Mouse (Mus musculus): Measurements from ENCODE around the gene Tmem201. TPM values are rescaled to one million over a fixed set of nuclear protein-coding genes. Genes with fewer than 3 reads are reported as not detected.

The Tmem201 gene
- polyA plus RNA-seq, 1 experiment from 2014 or later = 38.4 TPM

GRCm38 (mm10) chr4:149697506-149698196 is 40.2 kb downstream of the Tmem201 start:
- WGBS = 20% methylated on average over 15 of the region's 15 CpGs
- Histone ChIP-seq H3K4me1 (replicated peaks) (peaks cover 19% of the 10 kb centered on the region), H3K9ac (replicated peaks) (peak overlapping the region; percentile 63), H3K4me2 (peak overlapping the region; percentile 79), H3K9me3 (no peaks in the 10 kb centered on the region), H3K27ac (no peak overlapping the region), H3K36me3 (no peaks in the 10 kb centered on the region), H3K4me3 (replicated peaks) (peak overlapping the region; percentile 52), H3K27me3 (peaks cover 43% of the 10 kb centered on the region)
- ATAC-seq (ENCODE audit: insufficient number of reproducible peaks, insufficient read depth, low FRiP score, low TSS enrichment, low read depth) = no peak

DNA sequence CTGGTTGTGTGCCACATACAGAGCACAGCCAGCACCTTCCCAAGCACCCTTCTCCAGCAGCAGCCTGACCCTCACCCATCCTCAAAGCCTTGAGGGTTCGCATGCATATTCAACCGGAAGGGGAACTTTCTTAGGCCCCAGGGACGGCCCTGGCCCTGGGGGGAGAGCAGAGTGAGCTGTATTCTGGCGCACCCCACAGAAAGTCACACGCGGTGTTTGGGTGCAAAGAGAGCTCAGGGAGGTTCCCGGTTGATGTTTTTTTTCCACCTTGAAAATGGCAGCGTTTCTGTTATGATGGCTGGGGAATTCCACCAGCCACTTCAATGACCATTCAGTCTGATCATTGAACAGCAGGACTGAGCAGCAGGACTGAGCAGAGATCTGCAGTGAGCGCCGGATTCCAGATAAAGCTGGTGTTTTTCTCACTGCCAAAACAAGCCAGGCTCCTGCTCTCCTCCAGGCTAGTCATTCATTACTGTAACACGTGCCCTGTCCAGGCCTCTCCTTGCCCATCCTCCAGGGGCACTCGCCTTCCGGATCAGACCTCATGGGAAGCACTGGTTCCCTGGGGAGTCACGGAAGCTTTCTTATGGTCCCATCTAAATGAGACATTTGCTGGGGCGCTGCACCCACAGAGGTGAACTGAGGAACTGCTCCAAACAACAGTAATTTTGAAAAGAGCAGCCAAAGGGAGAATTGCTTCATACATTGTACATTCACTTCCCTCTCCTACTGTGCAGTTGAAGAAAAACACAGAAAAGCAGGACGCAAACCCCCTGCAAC is 41.5 kb downstream of the Tmem201 start:
- no peak for ATAC-seq (ENCODE audit: insufficient number of reproducible peaks, insufficient read depth, low FRiP score, low TSS enrichment, low read depth)
- no peak overlapping the region for H3K27ac ChIP-seq
- H3K9ac ChIP-seq (replicated peaks) = no peak overlapping the region
- peaks cover 25% of the 10 kb centered on the region for H3K4me1 ChIP-seq (replicated peaks)
- 33% methylated on average over 16 of the region's 16 CpGs for WGBS
- H3K27me3 ChIP-seq = peaks cover 48% of the 10 kb centered on the region
- no peak overlapping the region for H3K4me3 ChIP-seq (replicated peaks)
- H3K4me2 ChIP-seq = peak overlapping the region; percentile 13; the same call in 1 of the 2 replicates
- no peaks in the 10 kb centered on the region for H3K36me3 ChIP-seq
- no peaks in the 10 kb centered on the region for H3K9me3 ChIP-seq

DNA sequence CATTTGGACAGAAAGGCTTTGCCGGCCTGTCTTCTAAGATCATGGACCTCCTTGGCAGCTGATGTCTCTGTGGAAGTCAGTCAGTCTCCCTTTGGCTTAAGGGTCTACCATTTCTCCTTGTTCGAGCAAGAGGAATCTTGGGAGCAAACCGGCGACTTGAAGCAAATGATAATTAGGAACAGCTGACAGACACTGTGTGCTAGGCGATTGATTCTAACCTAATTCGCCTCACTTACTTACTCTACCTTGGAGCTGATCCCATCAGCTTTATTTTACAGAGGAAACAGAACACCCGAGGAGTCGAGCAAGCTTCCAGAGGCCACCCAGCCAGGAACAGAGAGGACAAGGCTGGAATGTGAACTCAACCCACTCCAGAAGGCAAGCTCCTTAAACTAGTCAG is 46.5 kb downstream of the Tmem201 start:
- no peak for ATAC-seq (ENCODE audit: insufficient number of reproducible peaks, insufficient read depth, low FRiP score, low TSS enrichment, low read depth)
- no peak overlapping the region for H3K9ac ChIP-seq (replicated peaks)
- peaks cover 16% of the 10 kb centered on the region for H3K4me1 ChIP-seq (replicated peaks)
- H3K4me2 ChIP-seq = no peak overlapping the region
- no peak overlapping the region for H3K27ac ChIP-seq
- H3K27me3 ChIP-seq = peaks cover 9% of the 10 kb centered on the region; the same call in 1 of the 2 replicates
- no peak overlapping the region for H3K4me3 ChIP-seq (replicated peaks)
- H3K36me3 ChIP-seq = no peaks in the 10 kb centered on the region
- no peaks in the 10 kb centered on the region for H3K9me3 ChIP-seq
- WGBS = 26% methylated on average over 8 of the region's 8 CpGs

DNA sequence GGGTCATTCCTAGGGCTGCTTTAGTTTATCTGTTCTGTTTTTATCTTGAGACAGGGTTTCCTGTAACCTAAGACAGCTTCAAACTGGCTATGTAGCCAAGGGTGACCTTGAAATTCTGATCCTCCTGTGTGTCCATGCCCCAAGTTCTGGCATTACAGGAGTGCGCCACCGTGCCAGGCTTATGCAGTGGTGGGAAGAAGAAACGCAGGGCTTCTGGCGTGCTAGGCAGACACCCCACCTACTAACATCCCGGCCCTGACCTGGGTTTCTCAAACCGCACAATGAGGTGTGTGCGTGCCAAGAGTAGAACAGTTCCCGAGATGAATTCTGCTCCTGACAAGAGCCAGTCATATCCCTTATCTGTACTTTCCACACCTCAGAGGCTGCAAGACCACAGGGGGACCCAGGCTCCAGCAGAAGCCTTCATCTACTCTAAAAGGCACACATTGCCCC is 47.0 kb downstream of the Tmem201 start:
- ATAC-seq (ENCODE audit: insufficient number of reproducible peaks, insufficient read depth, low FRiP score, low TSS enrichment, low read depth) = no peak
- 90% methylated on average over 8 of the region's 8 CpGs for WGBS

DNA sequence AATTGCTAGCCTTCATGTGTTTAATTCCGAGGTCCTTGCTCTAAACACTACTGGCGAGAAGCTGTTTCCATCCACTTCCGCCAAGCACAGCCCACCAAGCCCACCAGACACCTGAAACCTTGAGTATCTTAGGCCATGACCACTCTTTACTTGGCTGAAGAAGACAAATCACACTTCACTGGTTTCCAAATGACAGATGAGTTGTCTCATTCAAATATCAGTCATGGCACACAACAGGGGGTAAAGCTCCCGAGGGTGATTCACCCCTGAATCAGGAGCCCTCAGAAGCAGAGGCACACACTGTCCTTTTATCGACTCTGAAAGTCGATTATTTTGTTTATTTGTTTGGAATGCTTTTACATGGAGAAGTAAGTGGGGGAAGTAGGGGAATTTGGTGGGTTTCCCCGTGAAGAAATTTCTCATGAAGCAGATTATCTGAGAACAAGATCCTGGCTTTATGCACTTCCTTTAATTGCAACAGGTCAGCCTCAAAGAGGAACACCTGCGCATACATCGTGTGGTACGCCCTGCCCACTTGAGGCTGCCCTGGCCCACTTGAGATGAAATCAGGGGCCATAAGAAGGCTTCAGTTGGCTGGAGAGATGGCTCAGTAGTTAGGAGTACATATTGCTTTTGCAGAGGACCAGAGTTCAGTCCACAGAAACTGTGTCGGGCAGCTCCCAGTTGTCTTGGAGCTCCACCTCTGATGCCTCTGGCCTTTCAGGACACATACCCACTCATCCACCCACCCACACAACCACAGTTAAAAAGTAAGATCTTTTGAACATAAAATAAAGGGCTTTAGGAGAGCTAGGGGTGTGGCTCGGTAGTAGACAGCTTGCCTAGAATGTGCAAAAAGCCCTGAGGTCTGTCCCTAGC is 47.8 kb downstream of the Tmem201 start:
- WGBS = 84% methylated on average over 12 of the region's 12 CpGs
- Histone ChIP-seq H3K4me1 (replicated peaks) (peaks cover 16% of the 10 kb centered on the region), H3K4me3 (replicated peaks) (no peak overlapping the region), H3K27me3 (0 out of 2 replicates have a peak, but pooled peaks cover 5% of the 10 kb centered on the region), H3K27ac (no peak overlapping the region), H3K4me2 (no peak overlapping the region), H3K36me3 (no peaks in the 10 kb centered on the region), H3K9ac (replicated peaks) (no peak overlapping the region), H3K9me3 (no peaks in the 10 kb centered on the region)
- no peak for ATAC-seq (ENCODE audit: insufficient number of reproducible peaks, insufficient read depth, low FRiP score, low TSS enrichment, low read depth)

More for the DNA sequence above, 47.0 kb downstream of the Tmem201 start:
- peaks cover 13% of the 10 kb centered on the region for H3K4me1 ChIP-seq (replicated peaks)
- no peaks in the 10 kb centered on the region for H3K36me3 ChIP-seq
- no peaks in the 10 kb centered on the region for H3K9me3 ChIP-seq
- H3K4me2 ChIP-seq = no peak overlapping the region
- H3K27ac ChIP-seq = no peak overlapping the region
- H3K4me3 ChIP-seq (replicated peaks) = no peak overlapping the region
- peaks cover 5% of the 10 kb centered on the region; the same call in 1 of the 2 replicates for H3K27me3 ChIP-seq
- no peak overlapping the region for H3K9ac ChIP-seq (replicated peaks)

DNA sequence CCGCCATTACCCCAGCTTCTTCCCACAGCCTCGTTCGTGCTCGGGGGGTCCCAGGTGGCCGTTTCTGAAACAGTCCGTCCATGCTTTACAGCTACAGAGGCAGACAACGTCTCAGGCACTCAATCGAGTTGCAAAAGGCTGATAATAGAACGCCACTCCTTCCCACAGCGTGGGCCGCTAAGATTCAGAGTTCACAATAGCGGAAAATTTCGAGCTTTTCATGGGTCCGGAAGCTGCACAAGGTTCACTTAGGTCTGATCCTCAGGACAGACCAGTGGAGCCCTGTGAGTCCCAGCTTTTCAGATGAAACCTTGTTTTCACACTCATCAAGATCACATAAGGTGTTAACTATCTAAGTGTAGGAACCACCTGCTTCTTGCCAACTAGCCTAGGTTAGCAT is 49.0 kb downstream of the Tmem201 start:
- no peaks in the 10 kb centered on the region for H3K36me3 ChIP-seq
- no peak overlapping the region for H3K4me3 ChIP-seq (replicated peaks)
- no peak overlapping the region for H3K27ac ChIP-seq
- peaks cover 22% of the 10 kb centered on the region for H3K4me1 ChIP-seq (replicated peaks)
- 0 out of 2 replicates have a peak, but pooled peaks cover 5% of the 10 kb centered on the region for H3K27me3 ChIP-seq
- H3K9ac ChIP-seq (replicated peaks) = no peak overlapping the region
- 85% methylated on average over 14 of the region's 14 CpGs for WGBS
- ATAC-seq (ENCODE audit: insufficient number of reproducible peaks, insufficient read depth, low FRiP score, low TSS enrichment, low read depth) = no peak
- H3K9me3 ChIP-seq = no peaks in the 10 kb centered on the region
- no peak overlapping the region for H3K4me2 ChIP-seq

DNA sequence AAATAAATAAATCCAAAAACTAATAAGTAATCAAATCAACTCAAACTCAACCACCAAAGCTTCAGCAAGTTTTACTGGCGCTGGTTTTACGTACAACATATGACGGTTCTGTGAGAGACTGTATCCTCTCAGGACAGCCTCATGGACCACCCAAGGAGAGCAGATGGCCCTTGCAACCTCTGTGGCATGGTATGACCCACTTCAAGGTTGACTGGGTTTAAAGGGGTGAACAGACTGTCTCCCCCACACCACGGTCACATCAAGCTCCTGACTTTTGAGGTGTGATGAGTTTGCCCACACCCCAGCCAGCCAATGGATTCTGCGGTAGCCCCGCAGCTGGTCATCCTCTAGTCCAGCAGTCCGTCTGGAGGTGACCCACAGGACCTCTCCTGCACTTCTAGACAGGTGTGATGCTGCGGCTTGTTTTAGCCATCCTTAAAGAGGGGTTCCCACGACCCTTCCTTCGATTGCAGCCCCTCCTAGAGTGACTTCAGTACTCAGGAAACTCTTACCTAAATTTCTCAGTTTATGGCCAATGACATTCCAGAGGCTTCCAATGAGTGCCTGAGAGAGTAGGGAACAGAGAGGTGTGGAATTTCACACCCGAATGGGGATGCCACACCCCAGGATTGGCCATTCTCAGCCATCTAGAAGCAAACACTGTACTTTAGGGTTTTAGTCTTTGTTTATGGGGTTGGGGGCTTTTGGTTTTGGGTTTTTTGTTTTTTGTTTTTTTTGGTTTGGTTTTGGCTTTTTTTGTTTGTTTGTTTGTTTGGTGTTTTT is 52.8 kb downstream of the Tmem201 start:
- ATAC-seq (ENCODE audit: insufficient number of reproducible peaks, insufficient read depth, low FRiP score, low TSS enrichment, low read depth) = no peak; the same call in 1 of the 2 replicates
- Histone ChIP-seq H3K27ac (no peak overlapping the region; the same call in 1 of the 2 replicates), H3K4me1 (replicated peaks) (peaks cover 14% of the 10 kb centered on the region), H3K4me3 (replicated peaks) (no peak overlapping the region), H3K36me3 (no peaks in the 10 kb centered on the region), H3K9me3 (no peaks in the 10 kb centered on the region), H3K4me2 (no peak overlapping the region), H3K9ac (replicated peaks) (no peak overlapping the region), H3K27me3 (no peaks in the 10 kb centered on the region)
- WGBS = 44% methylated on average over 11 of the region's 11 CpGs

DNA sequence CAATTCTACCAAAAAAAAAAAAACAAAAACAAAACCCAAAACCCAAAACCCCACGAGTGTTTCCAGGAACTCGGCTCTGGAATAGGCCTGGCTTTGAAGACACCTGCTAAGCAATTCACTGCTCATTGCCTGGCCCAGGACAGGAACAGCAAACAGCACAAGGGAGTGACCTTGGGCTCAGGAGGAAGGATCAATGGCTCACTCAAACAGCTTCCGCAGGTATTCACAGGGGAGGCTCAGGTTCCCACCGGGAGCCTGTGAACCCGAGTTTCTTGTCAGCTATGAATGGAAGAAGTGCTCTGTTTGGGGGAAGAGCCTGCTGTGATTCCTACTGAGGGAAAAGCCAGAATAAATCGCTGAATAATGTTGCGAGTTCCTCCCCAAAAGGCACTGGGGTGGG is 54.0 kb downstream of the Tmem201 start:
- Histone ChIP-seq H3K9me3 (no peaks in the 10 kb centered on the region), H3K27me3 (no peaks in the 10 kb centered on the region), H3K9ac (replicated peaks) (no peak overlapping the region), H3K4me2 (no peak overlapping the region), H3K4me3 (replicated peaks) (no peak overlapping the region), H3K36me3 (no peaks in the 10 kb centered on the region), H3K27ac (no peak overlapping the region), H3K4me1 (replicated peaks) (peaks cover 14% of the 10 kb centered on the region)
- ATAC-seq (ENCODE audit: insufficient number of reproducible peaks, insufficient read depth, low FRiP score, low TSS enrichment, low read depth) = no peak
- WGBS = 9% methylated on average over 7 of the region's 7 CpGs

- H3K4me1 ChIP-seq (replicated peaks) = peaks cover 9% of the 10 kb centered on the region; the same call in 1 of the 2 replicates
- H3K4me3 ChIP-seq (replicated peaks) = no peak overlapping the region
- H3K27ac ChIP-seq = no peak overlapping the region
- H3K9me3 ChIP-seq = no peaks in the 10 kb centered on the region
- no peaks in the 10 kb centered on the region for H3K36me3 ChIP-seq
- H3K4me2 ChIP-seq = no peak overlapping the region
- no peak for ATAC-seq (ENCODE audit: insufficient number of reproducible peaks, insufficient read depth, low FRiP score, low TSS enrichment, low read depth)
- no peak overlapping the region for H3K9ac ChIP-seq (replicated peaks)
- peaks cover 24% of the 10 kb centered on the region for H3K27me3 ChIP-seq
- 71% methylated on average over 11 of the region's 11 CpGs for WGBS
Measured at GRCm38 (mm10) chr4:149679056-149679770, 58.6 kb downstream of the Tmem201 start.

DNA sequence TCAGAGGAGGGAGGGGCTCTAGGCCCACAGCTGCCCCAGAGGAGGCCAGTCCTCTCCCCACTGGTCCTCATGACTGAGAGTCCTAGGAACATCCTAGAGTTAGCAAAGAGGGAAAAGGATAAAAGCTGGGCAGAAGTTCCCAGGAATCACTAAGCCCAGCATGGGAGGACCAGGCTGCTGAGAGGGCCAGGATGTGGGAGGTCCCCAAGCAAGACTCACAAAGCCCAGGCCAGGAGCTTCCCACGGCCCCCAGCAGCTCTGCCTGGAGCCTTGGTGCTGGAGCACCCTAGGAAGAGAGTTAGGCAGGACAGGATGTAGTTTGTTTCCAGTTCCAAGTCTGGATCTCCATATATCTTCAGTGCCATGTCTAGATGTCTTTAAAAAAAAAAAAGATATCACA is 59.8 kb downstream of the Tmem201 start:
- H3K27me3 ChIP-seq = peaks cover 33% of the 10 kb centered on the region
- no peak overlapping the region for H3K4me3 ChIP-seq (replicated peaks)
- ATAC-seq (ENCODE audit: insufficient number of reproducible peaks, insufficient read depth, low FRiP score, low TSS enrichment, low read depth) = no peak
- no peaks in the 10 kb centered on the region for H3K9me3 ChIP-seq
- H3K4me2 ChIP-seq = no peak overlapping the region
- H3K27ac ChIP-seq = no peak overlapping the region
- H3K36me3 ChIP-seq = no peaks in the 10 kb centered on the region
- H3K9ac ChIP-seq (replicated peaks) = no peak overlapping the region
- H3K4me1 ChIP-seq (replicated peaks) = 0 out of 2 replicates have a peak, but pooled peaks cover 5% of the 10 kb centered on the region
- 87% methylated on average over 1 of the region's 1 CpGs for WGBS

Data from limb, embryonic 12.5 days (tissue).